Mouse (Mus musculus): ENCODE measurements around the gene Idh2.
"Not testable (repeated sequence)": the region's sequence is repeated elsewhere in the genome, so short reads cannot be mapped to it uniquely, and the experiment has no call there.

Gene Idh2

GRCm38 (mm10) chr7:80060012-80060778 lies 55.0 kb downstream of the Idh2 start:
- no peak for DNase-seq (ENCODE audit: low spot score in 2 of 2)

- DNase-seq (ENCODE audit: low spot score in 2 of 2): no peak
These were observed 55.9 kb downstream of the Idh2 start for GRCm38 (mm10) chr7:80059064-80059838.

DNA sequence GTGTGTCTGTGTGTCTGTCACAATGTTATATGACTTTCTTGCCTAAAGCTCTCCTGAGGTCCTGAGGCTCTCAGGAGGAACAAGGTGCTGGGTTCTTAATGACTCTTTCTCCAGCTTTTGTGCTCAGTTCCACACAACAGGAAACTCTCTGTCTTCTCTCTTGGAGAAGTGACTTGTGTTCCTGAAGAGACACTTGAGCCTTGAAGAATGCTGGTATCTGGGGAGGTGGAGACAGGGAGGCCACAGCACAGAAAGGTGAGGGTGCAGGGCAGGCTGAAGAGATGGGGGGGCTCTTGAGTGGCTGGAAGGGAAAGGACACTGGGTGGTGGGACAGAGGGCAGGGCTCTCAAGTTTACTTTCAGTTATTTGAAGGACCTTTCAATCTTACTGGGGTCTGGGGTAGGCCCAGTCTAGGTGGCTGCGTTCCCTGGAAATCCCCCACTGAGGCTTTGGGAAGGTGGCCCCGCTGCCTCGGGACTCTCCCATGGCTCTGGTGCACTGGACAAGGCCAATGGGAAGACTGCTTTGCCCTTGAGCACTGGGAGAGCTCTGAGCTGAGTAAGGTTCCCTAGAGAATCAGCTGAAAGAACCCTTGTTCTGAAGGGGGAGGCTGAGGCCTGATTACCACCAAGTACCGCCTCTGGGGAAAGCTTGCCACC lies 56.7 kb downstream of the Idh2 start:
- DNase-seq (ENCODE audit: low spot score in 2 of 2): no peak

- DNase-seq (ENCODE audit: low spot score in 2 of 2): no peak
These were observed 57.4 kb downstream of the Idh2 start for GRCm38 (mm10) chr7:80057781-80058180.

- DNase-seq (ENCODE audit: low spot score in 2 of 2): no peak
These were observed 58.0 kb downstream of the Idh2 start for GRCm38 (mm10) chr7:80057002-80057691.

DNA sequence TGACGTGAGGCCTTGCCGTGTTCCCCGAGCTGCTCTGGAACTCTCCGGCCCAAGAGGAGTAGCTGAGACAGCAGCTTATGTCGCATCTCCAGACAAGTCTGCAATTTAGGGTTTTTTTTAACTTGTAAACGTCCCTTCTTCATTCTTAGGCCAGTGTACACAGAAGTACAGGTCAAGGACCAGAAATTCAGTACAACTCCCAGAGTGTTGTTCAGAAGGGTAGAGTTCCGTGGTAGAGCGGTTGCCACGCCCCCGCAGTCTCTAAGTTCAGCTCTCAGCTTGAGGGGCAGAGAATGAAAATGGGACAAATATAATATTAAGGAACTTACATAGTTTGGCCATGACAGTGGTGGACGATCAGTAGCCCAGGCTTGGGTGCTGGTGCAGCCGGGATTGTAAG lies 59.4 kb downstream of the Idh2 start:
- no peak for DNase-seq (ENCODE audit: low spot score in 2 of 2)

DNA sequence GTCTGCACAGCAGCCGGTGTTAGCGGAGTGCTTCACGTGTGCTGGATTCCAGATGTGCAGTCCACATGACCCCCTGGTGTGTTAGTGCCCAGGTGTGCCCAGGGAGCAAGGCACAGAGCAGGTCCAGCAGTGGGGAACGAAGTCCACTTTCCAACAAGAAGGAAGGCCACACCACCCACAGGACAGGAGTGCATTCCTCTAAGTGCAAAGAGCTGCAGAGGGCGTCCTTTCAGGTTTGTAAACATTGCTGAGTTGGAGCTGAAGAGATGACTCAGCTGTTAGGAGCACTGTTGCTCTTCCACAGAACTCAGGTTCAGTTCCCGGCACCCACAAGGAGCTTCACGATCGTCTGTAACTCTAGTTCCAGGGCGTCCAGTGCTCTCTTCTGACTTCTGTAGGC lies 62.0 kb downstream of the Idh2 start:
- no peak for DNase-seq (ENCODE audit: low spot score in 2 of 2)

DNA sequence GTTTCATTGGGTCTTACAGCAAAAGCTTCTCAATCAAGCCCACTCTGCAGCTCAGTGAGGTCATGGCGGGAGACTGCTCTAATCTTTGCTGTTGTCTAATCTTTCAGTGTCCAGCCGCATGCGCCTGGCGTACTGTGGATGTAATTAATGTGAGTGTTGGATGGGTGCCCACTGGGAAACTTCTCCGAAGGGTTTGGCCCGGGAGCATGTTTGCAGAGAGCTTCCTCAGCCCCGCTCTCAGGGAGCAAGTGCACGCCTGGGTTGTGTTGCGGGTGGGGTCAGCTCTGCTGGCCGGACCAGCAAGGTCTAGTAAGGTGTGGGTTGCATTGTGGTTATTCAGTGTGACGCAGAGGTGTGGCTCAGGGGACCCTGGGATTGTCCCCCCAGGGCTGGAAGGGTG lies 62.9 kb downstream of the Idh2 start:
- DNase-seq (ENCODE audit: low spot score in 2 of 2): no peak

DNA sequence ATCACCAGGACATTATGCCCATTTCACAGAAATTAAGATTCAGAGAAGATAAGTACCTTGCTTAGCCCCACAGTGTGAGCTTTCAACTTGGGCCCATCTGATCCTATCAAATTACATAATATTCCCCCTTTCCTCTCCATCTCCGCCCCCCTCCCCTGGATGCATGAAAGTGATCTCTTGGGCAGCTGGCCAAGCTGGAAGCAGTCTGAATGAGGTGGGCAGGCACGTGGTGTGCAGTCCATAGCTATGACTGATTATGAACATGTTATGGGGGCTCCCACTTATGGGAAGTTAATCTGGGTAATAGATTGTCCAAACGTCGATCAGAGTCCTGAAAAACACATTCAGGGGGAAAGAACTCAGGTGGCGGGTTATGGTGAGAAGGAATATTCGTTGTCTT lies 63.4 kb downstream of the Idh2 start:
- DNase-seq (ENCODE audit: low spot score in 2 of 2): no peak

DNA sequence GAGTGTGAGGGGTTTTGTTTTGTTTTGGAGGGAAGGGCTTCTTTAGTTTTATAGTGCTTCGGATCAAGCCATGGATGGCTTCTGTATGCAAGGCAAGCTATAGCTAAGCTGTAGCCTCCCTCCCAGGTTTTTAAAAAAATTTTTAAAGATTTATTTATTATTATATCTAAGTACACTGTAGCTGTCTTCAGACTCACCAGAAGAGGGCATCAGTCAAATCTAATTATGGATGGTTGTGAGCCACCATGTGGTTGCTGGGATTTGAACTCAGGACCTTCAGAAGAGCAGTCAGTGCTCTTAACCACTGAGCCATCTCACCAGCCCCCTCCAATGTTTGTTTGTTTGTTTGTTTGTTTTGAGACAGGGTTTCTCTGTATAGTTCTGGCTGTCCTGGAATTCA lies 64.8 kb downstream of the Idh2 start:
- not testable (repeated sequence) for DNase-seq (ENCODE audit: low spot score in 2 of 2)

DNA sequence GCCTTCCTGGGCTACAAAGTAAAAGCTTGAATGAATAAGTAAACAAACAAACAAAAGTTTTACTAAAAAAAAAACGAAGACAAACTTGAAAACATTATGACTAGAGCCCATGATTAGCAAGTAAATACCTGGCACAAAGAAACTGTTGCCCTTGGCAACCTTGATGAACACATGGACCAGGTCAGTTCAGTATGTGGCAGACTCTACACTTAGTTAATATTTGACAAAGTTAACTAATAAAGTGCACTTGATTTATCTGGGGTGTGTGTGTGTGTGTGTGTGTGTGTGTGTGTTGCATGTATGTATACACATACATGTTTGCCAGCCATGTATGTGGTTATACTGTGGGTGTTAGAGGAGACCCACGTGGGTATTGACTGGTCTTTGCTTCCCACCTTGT lies 65.4 kb downstream of the Idh2 start:
- DNase-seq (ENCODE audit: low spot score in 2 of 2): no peak

DNA sequence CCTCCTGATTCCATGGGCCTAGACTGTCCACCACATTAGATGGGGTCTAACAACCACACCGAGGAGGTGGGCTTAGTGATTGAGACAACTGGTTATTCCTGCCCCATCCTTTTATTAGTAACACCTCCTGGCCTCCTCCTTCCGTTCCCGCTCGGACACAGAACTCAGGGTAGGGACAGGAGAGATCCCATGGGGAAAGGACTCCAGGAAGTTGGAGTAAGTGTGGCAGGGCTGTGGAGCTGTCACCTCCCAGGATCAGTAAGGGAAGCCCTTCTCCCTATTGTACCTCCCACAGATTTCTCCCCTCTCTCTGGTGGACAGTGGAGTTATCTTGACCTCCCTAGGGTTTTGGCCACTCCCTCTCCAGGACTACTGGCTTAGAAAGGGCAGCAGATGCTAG lies 68.2 kb downstream of the Idh2 start:
- DNase-seq (ENCODE audit: low spot score in 2 of 2): no peak

Data from spleen, postnatal 36 days (tissue).